Mouse (Mus musculus): Measurements from ENCODE around the gene Setd5.

- no peak for TF ChIP-seq POLR2A (IDR thresholded peaks at IDR 0.05; ENCODE audit: borderline replicate concordance, extremely low read depth, insufficient read depth, insufficient read length, poor library complexity, severe bottlenecking)
- no peak for TF ChIP-seq CTCF (IDR thresholded peaks at IDR 0.05; ENCODE audit: borderline replicate concordance, extremely low read depth, insufficient read depth, insufficient read length)
These were observed 20.5 kb downstream of the Setd5 start for GRCm38 (mm10) chr6:113097662-113098061.

Data from brain, embryonic 14.5 days (tissue).